Mouse (Mus musculus): ENCODE data around the gene Cacna2d2. TPM values are rescaled to one million over a fixed set of nuclear protein-coding genes. Genes with fewer than 3 reads are reported as not detected.

Gene Cacna2d2
- polyA plus RNA-seq, 1 experiment from 2014 or later, result 5.8 TPM

DNA sequence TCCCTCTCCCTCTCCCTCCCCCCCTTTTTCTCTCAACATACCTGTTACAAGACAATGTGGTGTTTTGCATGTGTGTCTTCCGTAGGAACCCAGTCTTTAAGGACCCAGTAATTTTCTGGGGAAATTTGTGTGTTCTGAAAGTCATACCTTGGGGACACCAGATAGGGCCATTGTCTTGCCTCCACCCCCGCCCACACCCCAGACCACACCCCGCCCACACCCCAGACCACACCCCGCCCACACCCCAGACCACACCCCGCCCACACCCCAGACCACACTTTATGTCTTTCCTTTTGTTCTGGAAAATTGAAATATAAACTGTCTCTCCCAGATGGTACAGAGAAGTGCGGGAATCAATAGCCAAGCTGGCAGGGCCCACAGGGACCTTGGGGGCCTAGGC is 91.2 kb downstream of the Cacna2d2 start:
- H3K27ac ChIP-seq (ENCODE audit: low read length), result no peak overlapping the region
- no peaks in the 10 kb centered on the region for H3K36me3 ChIP-seq (ENCODE audit: control insufficient read depth, insufficient read depth)
- no peak overlapping the region for H3K4me2 ChIP-seq (ENCODE audit: low read length)
- H3K4me3 ChIP-seq (replicated peaks; ENCODE audit: low read length), result no peak overlapping the region
- H3K9ac ChIP-seq (replicated peaks; ENCODE audit: low read depth, low read length), result no peak overlapping the region
- no peaks in the 10 kb centered on the region for H3K27me3 ChIP-seq (replicated peaks; ENCODE audit: control insufficient read depth, insufficient read depth, low read length)
- no peaks in the 10 kb centered on the region for H3K9me3 ChIP-seq (ENCODE audit: control insufficient read depth, low read length)
- ATAC-seq, result no peak
- 81% methylated on average over 6 of the region's 6 CpGs for WGBS
- peaks cover 12% of the 10 kb centered on the region for H3K4me1 ChIP-seq (replicated peaks; ENCODE audit: control insufficient read depth, insufficient read depth, low read length)

DNA sequence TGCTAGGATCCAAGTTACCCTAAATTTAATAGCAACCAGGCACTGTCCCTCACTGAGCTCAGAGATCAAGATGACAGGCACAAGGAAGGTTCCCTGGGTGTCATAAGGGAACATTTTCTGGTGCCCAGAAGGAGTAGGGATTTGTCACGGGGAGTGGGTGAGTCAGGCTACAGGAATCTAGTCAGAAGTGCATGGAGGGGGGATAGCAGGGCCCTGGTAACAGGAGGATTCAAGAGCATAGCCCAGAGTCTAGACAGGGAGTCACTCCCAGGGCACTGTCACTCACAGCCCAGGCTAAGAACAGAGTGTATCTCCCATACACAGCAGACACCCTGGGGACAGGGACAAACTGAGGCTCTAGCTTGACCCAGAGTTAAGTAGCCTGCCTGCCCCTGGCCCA is 94.1 kb downstream of the Cacna2d2 start:
- Histone ChIP-seq H3K36me3 (ENCODE audit: control insufficient read depth, insufficient read depth) (no peaks in the 10 kb centered on the region), H3K27ac (ENCODE audit: low read length) (no peak overlapping the region), H3K4me3 (replicated peaks; ENCODE audit: low read length) (no peak overlapping the region), H3K4me1 (replicated peaks; ENCODE audit: control insufficient read depth, insufficient read depth, low read length) (peaks cover 2% of the 10 kb centered on the region; the same call in 1 of the 2 replicates), H3K9ac (replicated peaks; ENCODE audit: low read depth, low read length) (no peak overlapping the region), H3K9me3 (ENCODE audit: control insufficient read depth, low read length) (no peaks in the 10 kb centered on the region), H3K27me3 (replicated peaks; ENCODE audit: control insufficient read depth, insufficient read depth, low read length) (no peaks in the 10 kb centered on the region), H3K4me2 (ENCODE audit: low read length) (no peak overlapping the region)
- ATAC-seq, result no peak
- 70% methylated on average over 1 of the region's 1 CpGs for WGBS

DNA sequence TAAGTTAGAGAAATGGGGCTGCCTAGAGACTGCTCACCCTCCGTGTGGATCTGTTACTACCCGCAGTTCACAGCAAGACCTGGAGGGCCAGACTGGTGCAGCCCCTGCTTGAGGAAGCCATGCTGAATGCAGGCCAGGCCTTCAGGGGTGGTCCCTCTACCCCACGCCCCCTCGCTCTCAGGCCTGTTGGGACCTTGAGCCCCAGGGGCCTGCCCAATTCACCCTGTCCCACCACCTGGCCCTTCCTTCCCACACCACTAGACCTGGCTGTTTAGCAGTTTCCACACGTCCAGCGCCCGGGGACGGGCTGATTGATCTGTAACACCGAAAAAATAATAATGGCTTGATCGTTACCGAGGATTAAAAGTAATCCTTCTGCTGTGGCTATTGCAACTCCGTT is 94.8 kb downstream of the Cacna2d2 start:
- Histone ChIP-seq H3K9ac (replicated peaks; ENCODE audit: low read depth, low read length) (no peak overlapping the region), H3K4me1 (replicated peaks; ENCODE audit: control insufficient read depth, insufficient read depth, low read length) (peaks cover 2% of the 10 kb centered on the region; the same call in 1 of the 2 replicates), H3K27me3 (replicated peaks; ENCODE audit: control insufficient read depth, insufficient read depth, low read length) (no peaks in the 10 kb centered on the region), H3K4me3 (replicated peaks; ENCODE audit: low read length) (no peak overlapping the region), H3K27ac (ENCODE audit: low read length) (no peak overlapping the region), H3K36me3 (ENCODE audit: control insufficient read depth, insufficient read depth) (no peaks in the 10 kb centered on the region), H3K4me2 (ENCODE audit: low read length) (no peak overlapping the region), H3K9me3 (ENCODE audit: control insufficient read depth, low read length) (no peaks in the 10 kb centered on the region)
- WGBS, result 26% methylated on average over 12 of the region's 12 CpGs
- no peak for ATAC-seq

DNA sequence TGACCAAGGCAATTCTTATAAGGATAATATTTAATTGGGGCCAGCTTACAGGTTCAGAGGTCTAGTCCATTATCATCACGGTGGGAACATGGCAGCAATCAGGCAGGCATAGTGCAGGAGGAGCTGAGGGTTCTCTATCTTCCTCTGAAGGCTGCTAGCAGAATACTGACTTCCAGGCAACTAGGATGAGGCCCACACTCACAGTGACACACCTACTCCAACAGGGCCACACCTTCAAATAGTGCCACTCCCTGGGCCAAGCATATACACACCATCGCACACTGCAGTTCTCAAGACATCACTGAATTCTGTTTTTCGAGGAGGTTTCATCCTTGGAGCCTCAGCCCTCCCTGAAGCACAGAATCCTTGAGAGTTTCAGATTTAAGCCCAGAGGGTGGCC is 96.9 kb downstream of the Cacna2d2 start:
- no peak for ATAC-seq
- 91% methylated on average over 3 of the region's 3 CpGs for WGBS
- H3K27ac ChIP-seq (ENCODE audit: low read length), result no peak overlapping the region
- H3K4me3 ChIP-seq (replicated peaks; ENCODE audit: low read length), result no peak overlapping the region
- H3K9me3 ChIP-seq (ENCODE audit: control insufficient read depth, low read length), result no peaks in the 10 kb centered on the region
- no peak overlapping the region for H3K9ac ChIP-seq (replicated peaks; ENCODE audit: low read depth, low read length)
- H3K4me1 ChIP-seq (replicated peaks; ENCODE audit: control insufficient read depth, insufficient read depth, low read length), result peaks cover 2% of the 10 kb centered on the region; the same call in 1 of the 2 replicates
- H3K36me3 ChIP-seq (ENCODE audit: control insufficient read depth, insufficient read depth), result no peaks in the 10 kb centered on the region
- H3K27me3 ChIP-seq (replicated peaks; ENCODE audit: control insufficient read depth, insufficient read depth, low read length), result no peaks in the 10 kb centered on the region
- H3K4me2 ChIP-seq (ENCODE audit: low read length), result no peak overlapping the region

DNA sequence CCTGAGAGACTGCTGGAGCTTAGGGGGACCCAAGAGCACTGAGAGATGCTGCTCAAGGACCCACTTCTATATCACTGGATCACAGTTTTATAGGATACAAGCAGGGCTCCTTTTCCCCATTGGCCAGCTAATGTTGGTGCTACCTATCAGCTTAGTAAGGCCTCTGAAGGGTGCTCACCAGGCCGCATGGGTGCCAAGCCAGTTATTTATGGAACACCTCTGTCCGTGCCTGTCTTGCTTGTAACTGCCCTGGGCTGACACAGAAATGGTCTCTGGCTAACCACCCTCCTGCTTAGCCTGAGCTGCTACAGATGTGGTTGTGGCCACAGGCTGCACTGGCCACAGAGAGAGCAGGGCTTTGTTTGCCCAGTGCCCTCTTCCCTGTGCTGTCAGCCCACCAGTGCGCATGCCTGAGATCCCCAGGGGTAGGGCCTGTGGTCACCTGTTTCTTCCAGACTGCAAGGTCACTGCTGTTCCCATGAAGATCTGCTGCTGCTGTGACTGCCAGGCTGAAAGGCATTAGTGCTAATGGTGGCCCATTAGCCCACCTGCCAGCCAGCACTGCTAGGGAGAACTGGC is 101.4 kb downstream of the Cacna2d2 start:
- Histone ChIP-seq H3K9me3 (ENCODE audit: control insufficient read depth, low read length) (no peaks in the 10 kb centered on the region), H3K9ac (replicated peaks; ENCODE audit: low read depth, low read length) (no peak overlapping the region), H3K27me3 (replicated peaks; ENCODE audit: control insufficient read depth, insufficient read depth, low read length) (no peaks in the 10 kb centered on the region), H3K4me2 (ENCODE audit: low read length) (no peak overlapping the region), H3K27ac (ENCODE audit: low read length) (no peak overlapping the region), H3K4me1 (replicated peaks; ENCODE audit: control insufficient read depth, insufficient read depth, low read length) (peaks cover 15% of the 10 kb centered on the region), H3K4me3 (replicated peaks; ENCODE audit: low read length) (no peak overlapping the region), H3K36me3 (ENCODE audit: control insufficient read depth, insufficient read depth) (no peaks in the 10 kb centered on the region)
- no peak for ATAC-seq
- WGBS, result 93% methylated on average over 3 of the region's 3 CpGs

DNA sequence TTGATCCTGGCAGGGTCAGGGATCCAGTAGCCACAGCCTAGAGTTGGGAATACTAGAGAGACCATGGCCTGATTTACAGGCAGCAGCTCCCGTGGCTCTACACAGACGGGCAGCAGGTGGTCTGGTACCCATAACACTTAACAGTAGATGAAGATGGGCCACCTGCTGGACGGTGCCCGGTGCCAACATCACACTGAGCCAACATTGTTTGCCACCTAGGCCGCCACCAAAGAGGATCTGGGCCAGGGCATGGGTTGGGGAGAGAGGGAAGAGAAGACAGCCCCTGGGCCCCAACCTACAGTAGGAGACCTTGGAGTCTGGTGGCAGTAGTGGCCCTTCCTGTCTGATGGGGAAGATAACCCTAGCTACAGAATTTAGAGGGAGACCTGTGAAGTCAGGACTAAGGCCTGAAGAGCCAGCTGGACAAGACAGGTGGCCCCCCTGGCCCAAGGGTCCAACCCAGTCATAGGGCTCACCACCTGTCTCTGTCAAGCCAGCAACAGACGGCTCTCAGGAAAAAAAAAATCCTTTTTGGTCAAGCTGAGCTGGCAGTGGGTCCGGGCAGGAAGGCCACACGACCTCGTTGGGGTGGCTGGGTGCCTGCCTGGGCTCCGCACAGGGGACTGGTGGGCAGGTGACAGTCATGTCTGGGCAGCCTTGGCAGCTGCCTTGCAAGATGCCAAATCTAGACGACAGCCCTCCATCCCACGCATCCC is 102.9 kb downstream of the Cacna2d2 start:
- WGBS, result 72% methylated on average over 12 of the region's 12 CpGs
- H3K36me3 ChIP-seq (ENCODE audit: control insufficient read depth, insufficient read depth), result no peaks in the 10 kb centered on the region
- no peak overlapping the region for H3K27ac ChIP-seq (ENCODE audit: low read length)
- no peak overlapping the region for H3K4me3 ChIP-seq (replicated peaks; ENCODE audit: low read length)
- no peak overlapping the region for H3K4me2 ChIP-seq (ENCODE audit: low read length)
- H3K4me1 ChIP-seq (replicated peaks; ENCODE audit: control insufficient read depth, insufficient read depth, low read length), result peaks cover 28% of the 10 kb centered on the region
- H3K9ac ChIP-seq (replicated peaks; ENCODE audit: low read depth, low read length), result no peak overlapping the region
- H3K27me3 ChIP-seq (replicated peaks; ENCODE audit: control insufficient read depth, insufficient read depth, low read length), result no peaks in the 10 kb centered on the region
- no peak for ATAC-seq
- no peaks in the 10 kb centered on the region for H3K9me3 ChIP-seq (ENCODE audit: control insufficient read depth, low read length)

DNA sequence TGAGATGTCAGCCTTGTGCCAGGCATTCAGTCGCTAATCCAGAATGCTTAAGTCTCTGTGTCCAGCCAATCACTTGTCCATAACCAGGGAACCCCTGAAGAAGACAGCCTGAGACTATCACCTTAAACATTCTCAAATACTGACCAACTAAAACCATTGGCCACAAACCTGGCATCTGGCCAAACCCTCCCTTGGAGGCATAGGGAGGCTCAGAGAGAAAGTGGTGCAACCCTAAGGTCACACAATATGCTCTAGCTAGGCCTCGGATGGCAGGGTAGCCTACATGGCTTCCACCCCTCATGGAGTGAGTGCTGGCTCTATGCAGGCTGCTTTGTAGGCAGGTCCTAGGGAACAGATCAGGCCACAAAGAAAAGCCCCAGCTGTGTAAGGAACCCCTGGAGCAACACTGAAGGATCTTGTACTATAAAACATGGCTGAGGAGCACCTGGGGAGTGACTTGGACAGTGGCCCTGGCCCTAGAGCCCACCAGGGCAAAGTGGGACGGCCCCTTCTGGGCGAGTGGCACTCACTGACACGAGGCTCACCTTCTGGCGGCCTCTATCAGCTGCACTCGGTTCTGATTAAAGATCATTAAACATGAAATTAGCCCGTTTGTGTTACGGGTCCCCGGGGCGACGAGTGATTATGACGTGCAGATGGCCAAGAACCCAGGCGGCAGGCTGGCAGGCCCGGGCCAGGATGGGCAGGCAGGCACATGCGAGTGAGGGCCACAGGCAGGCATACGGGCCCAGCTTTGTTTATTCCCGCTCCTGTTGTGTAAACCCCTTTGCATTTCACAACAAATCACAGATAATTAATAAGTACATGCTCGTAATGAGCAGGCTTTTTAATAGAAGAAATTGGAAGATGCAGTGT is 105.5 kb downstream of the Cacna2d2 start:
- H3K27me3 ChIP-seq (replicated peaks; ENCODE audit: control insufficient read depth, insufficient read depth, low read length), result no peaks in the 10 kb centered on the region
- peaks cover 50% of the 10 kb centered on the region for H3K4me1 ChIP-seq (replicated peaks; ENCODE audit: control insufficient read depth, insufficient read depth, low read length)
- no peaks in the 10 kb centered on the region for H3K9me3 ChIP-seq (ENCODE audit: control insufficient read depth, low read length)
- H3K9ac ChIP-seq (replicated peaks; ENCODE audit: low read depth, low read length), result no peak overlapping the region
- 0 out of 2 replicates have a peak overlapping the region, but pooled peaks have one; percentile 49 for H3K27ac ChIP-seq (ENCODE audit: low read length)
- 30% methylated on average over 19 of the region's 19 CpGs for WGBS
- H3K4me3 ChIP-seq (replicated peaks; ENCODE audit: low read length), result no peak overlapping the region
- ATAC-seq, result peak; percentile 59
- H3K4me2 ChIP-seq (ENCODE audit: low read length), result no peak overlapping the region
- no peaks in the 10 kb centered on the region for H3K36me3 ChIP-seq (ENCODE audit: control insufficient read depth, insufficient read depth)

DNA sequence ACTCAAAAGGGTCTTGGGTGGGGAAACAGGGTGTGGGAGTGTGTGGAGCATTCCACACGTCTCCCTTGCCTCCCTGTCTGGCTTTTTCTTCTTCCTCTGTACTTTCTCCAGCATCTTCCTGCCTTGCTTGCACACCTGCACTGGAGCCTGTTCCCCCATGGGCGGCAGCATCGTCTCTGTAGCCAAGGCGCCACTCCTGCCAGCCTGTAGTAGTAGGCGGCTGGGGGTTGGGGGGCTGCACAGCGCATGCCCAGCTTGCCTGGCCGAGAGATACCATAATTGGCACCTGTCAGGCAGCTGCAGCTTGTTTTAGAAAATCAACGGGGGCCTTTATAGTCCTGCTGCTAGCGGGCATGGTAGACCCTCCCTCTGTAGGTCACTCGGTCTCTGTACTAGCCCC is 108.9 kb downstream of the Cacna2d2 start:
- no peaks in the 10 kb centered on the region for H3K27me3 ChIP-seq (replicated peaks; ENCODE audit: control insufficient read depth, insufficient read depth, low read length)
- H3K4me1 ChIP-seq (replicated peaks; ENCODE audit: control insufficient read depth, insufficient read depth, low read length), result peaks cover 64% of the 10 kb centered on the region
- no peaks in the 10 kb centered on the region for H3K9me3 ChIP-seq (ENCODE audit: control insufficient read depth, low read length)
- peak overlapping the region; percentile 39 for H3K27ac ChIP-seq (ENCODE audit: low read length)
- WGBS, result 33% methylated on average over 10 of the region's 10 CpGs
- no peaks in the 10 kb centered on the region for H3K36me3 ChIP-seq (ENCODE audit: control insufficient read depth, insufficient read depth)
- ATAC-seq, result peak; percentile 68
- no peak overlapping the region for H3K9ac ChIP-seq (replicated peaks; ENCODE audit: low read depth, low read length)
- no peak overlapping the region for H3K4me3 ChIP-seq (replicated peaks; ENCODE audit: low read length)
- no peak overlapping the region for H3K4me2 ChIP-seq (ENCODE audit: low read length)

DNA sequence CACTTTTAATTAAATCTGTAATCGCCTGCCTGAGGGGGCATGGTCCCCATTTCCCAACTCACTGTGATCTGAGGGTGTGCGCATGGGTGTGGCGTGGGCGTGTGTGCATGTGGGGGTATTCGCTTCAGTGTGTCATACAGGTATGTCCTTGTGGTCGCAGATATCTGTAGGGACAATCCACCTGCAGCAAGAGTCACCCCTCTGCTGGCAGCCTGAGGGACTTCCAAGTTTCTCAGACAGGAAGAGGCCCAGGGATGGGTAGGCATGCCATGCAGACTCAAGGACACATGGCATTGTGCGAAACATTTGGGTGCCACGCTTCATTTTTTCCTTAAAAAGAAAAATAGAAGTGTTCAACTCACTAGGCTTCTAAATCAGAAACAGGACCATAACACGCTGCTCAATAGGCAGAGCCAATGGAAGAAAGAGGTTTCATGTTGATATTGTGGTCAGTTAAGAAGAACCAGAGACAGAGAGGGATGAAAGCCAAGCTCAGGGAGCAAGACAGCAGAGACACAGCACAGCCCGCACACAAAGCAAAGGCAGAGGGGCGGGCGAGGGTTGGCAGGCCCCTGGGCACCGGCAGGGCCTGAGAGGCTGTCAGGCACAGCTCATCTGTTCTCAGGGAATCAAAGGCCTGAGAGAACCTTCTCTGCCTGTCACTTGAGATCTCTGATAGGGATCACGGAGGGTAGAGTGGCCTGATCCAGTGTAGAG is 111.1 kb downstream of the Cacna2d2 start:
- Histone ChIP-seq H3K4me1 (replicated peaks; ENCODE audit: control insufficient read depth, insufficient read depth, low read length) (peaks cover 54% of the 10 kb centered on the region), H3K4me3 (replicated peaks; ENCODE audit: low read length) (no peak overlapping the region), H3K27ac (ENCODE audit: low read length) (no peak overlapping the region), H3K27me3 (replicated peaks; ENCODE audit: control insufficient read depth, insufficient read depth, low read length) (no peaks in the 10 kb centered on the region), H3K4me2 (ENCODE audit: low read length) (no peak overlapping the region), H3K9ac (replicated peaks; ENCODE audit: low read depth, low read length) (no peak overlapping the region), H3K36me3 (ENCODE audit: control insufficient read depth, insufficient read depth) (no peaks in the 10 kb centered on the region), H3K9me3 (ENCODE audit: control insufficient read depth, low read length) (no peaks in the 10 kb centered on the region)
- 83% methylated on average over 14 of the region's 14 CpGs for WGBS
- no peak for ATAC-seq

All from forebrain, embryonic 16.5 days (tissue).